Mouse (Mus musculus): Measurements from ENCODE around the gene Mpig6b. TPM values are rescaled to one million over a fixed set of nuclear protein-coding genes. Genes with fewer than 3 reads are reported as not detected.

Mpig6b gene
- polyA plus RNA-seq, 1 experiment from 2014 or later = 0.54 TPM

GRCm38 (mm10) chr17:35082841-35083576 is 17.0 kb upstream of the Mpig6b start:
- Histone ChIP-seq H3K4me1 (peaks cover 2% of the 10 kb centered on the region; the same call in 1 of the 2 replicates), H3K27me3 (peaks cover 20% of the 10 kb centered on the region; the same call in 1 of the 2 replicates), H3K4me3 (replicated peaks) (no peak overlapping the region), H3K9ac (no peak overlapping the region), H3K27ac (no peak overlapping the region), H3K36me3 (replicated peaks) (no peaks in the 10 kb centered on the region), H3K4me2 (no peak overlapping the region), H3K9me3 (no peaks in the 10 kb centered on the region)
- WGBS = 85% methylated on average over 16 of the region's 16 CpGs
- no peak for ATAC-seq (ENCODE audit: low FRiP score)

- ATAC-seq (ENCODE audit: low FRiP score) = no peak
- Histone ChIP-seq H3K27me3 (peaks cover 35% of the 10 kb centered on the region; the same call in 1 of the 2 replicates), H3K4me1 (peaks cover 21% of the 10 kb centered on the region), H3K4me3 (replicated peaks) (no peak overlapping the region), H3K4me2 (no peak overlapping the region), H3K9ac (no peak overlapping the region), H3K36me3 (replicated peaks) (no peaks in the 10 kb centered on the region), H3K27ac (no peak overlapping the region), H3K9me3 (no peaks in the 10 kb centered on the region)
- WGBS = 75% methylated on average over 4 of the region's 4 CpGs
These were observed 14.7 kb upstream of the Mpig6b start for GRCm38 (mm10) chr17:35080710-35081109.

GRCm38 (mm10) chr17:35080248-35080647 is 14.3 kb upstream of the Mpig6b start:
- no peak for ATAC-seq (ENCODE audit: low FRiP score)
- WGBS = 69% methylated on average over 6 of the region's 6 CpGs
- Histone ChIP-seq H3K27me3 (peaks cover 34% of the 10 kb centered on the region; the same call in 1 of the 2 replicates), H3K36me3 (replicated peaks) (no peaks in the 10 kb centered on the region), H3K9ac (no peak overlapping the region), H3K4me1 (peaks cover 21% of the 10 kb centered on the region), H3K27ac (no peak overlapping the region), H3K4me3 (replicated peaks) (no peak overlapping the region), H3K4me2 (no peak overlapping the region), H3K9me3 (no peaks in the 10 kb centered on the region)

- H3K4me1 ChIP-seq = peaks cover 21% of the 10 kb centered on the region
- no peak for ATAC-seq (ENCODE audit: low FRiP score)
- H3K27me3 ChIP-seq = peaks cover 33% of the 10 kb centered on the region; the same call in 1 of the 2 replicates
- H3K9ac ChIP-seq = no peak overlapping the region
- H3K4me3 ChIP-seq (replicated peaks) = no peak overlapping the region
- WGBS = 70% methylated on average over 9 of the region's 9 CpGs
- H3K4me2 ChIP-seq = no peak overlapping the region
- no peaks in the 10 kb centered on the region for H3K36me3 ChIP-seq (replicated peaks)
- no peak overlapping the region for H3K27ac ChIP-seq
- no peaks in the 10 kb centered on the region for H3K9me3 ChIP-seq
These were observed 13.8 kb upstream of the Mpig6b start for GRCm38 (mm10) chr17:35079778-35080177.

- Histone ChIP-seq H3K4me2 (peak within 1 kb of the TSS; percentile 39), H3K4me1 (peaks cover 21% of the 10 kb centered on the region), H3K36me3 (replicated peaks) (no peaks in the 10 kb centered on the region), H3K27me3 (peaks cover 35% of the 10 kb centered on the region; the same call in 1 of the 2 replicates), H3K9ac (peak within 1 kb of the TSS; percentile 22; the same call in 1 of the 2 replicates), H3K4me3 (replicated peaks) (peak within 1 kb of the TSS; percentile 14; the same call in 1 of the 2 replicates), H3K9me3 (no peaks in the 10 kb centered on the region), H3K27ac (no peak within 1 kb of the TSS)
- no peak for ATAC-seq (ENCODE audit: low FRiP score)
- 11% methylated on average over 14 of the region's 14 CpGs for WGBS
These were observed 11.8 kb upstream of the Mpig6b start, which contains the start of gene Ly6g6d for GRCm38 (mm10) chr17:35077786-35078233. Ly6g6d (minus strand) TSS chr17:35078065.

- Histone ChIP-seq H3K9me3 (no peaks in the 10 kb centered on the region), H3K4me3 (replicated peaks) (no peak overlapping the region), H3K4me1 (peaks cover 21% of the 10 kb centered on the region), H3K27me3 (peaks cover 33% of the 10 kb centered on the region; the same call in 1 of the 2 replicates), H3K27ac (no peak overlapping the region), H3K4me2 (peak overlapping the region; percentile 39), H3K9ac (peak overlapping the region; percentile 22; the same call in 1 of the 2 replicates), H3K36me3 (replicated peaks) (no peaks in the 10 kb centered on the region)
- WGBS = 41% methylated on average over 2 of the region's 2 CpGs
- no peak for ATAC-seq (ENCODE audit: low FRiP score)
These were observed 11.3 kb upstream of the Mpig6b start for GRCm38 (mm10) chr17:35077285-35077684.

GRCm38 (mm10) chr17:35076507-35077176 is 10.7 kb upstream of the Mpig6b start, which contains the start of gene Ly6g6e:
Ly6g6e (plus strand) TSS chr17:35076902.
- peak within 1 kb of the TSS; percentile 14; the same call in 1 of the 2 replicates for H3K4me3 ChIP-seq (replicated peaks)
- H3K4me2 ChIP-seq = peak within 1 kb of the TSS; percentile 39
- no peaks in the 10 kb centered on the region for H3K9me3 ChIP-seq
- peaks cover 21% of the 10 kb centered on the region for H3K4me1 ChIP-seq
- peaks cover 33% of the 10 kb centered on the region; the same call in 1 of the 2 replicates for H3K27me3 ChIP-seq
- no peak within 1 kb of the TSS for H3K27ac ChIP-seq
- 23% methylated on average over 10 of the region's 10 CpGs for WGBS
- ATAC-seq (ENCODE audit: low FRiP score) = no peak
- peak within 1 kb of the TSS; percentile 22; the same call in 1 of the 2 replicates for H3K9ac ChIP-seq
- no peaks in the 10 kb centered on the region for H3K36me3 ChIP-seq (replicated peaks)

GRCm38 (mm10) chr17:35074097-35074496 is 8.1 kb upstream of the Mpig6b start:
- Histone ChIP-seq H3K27ac (no peak overlapping the region), H3K9ac (no peak overlapping the region), H3K36me3 (replicated peaks) (no peaks in the 10 kb centered on the region), H3K9me3 (no peaks in the 10 kb centered on the region), H3K4me2 (no peak overlapping the region), H3K4me1 (peaks cover 21% of the 10 kb centered on the region), H3K4me3 (replicated peaks) (no peak overlapping the region), H3K27me3 (peaks cover 36% of the 10 kb centered on the region)
- ATAC-seq (ENCODE audit: low FRiP score) = no peak
- 65% methylated on average over 17 of the region's 17 CpGs for WGBS

GRCm38 (mm10) chr17:35071454-35071853 is 5.5 kb upstream of the Mpig6b start:
- H3K36me3 ChIP-seq (replicated peaks) = no peaks in the 10 kb centered on the region
- peaks cover 4% of the 10 kb centered on the region for H3K4me1 ChIP-seq
- no peaks in the 10 kb centered on the region for H3K9me3 ChIP-seq
- no peak overlapping the region for H3K27ac ChIP-seq
- 88% methylated on average over 9 of the region's 9 CpGs for WGBS
- H3K4me3 ChIP-seq (replicated peaks) = no peak overlapping the region
- no peak for ATAC-seq (ENCODE audit: low FRiP score)
- no peak overlapping the region for H3K9ac ChIP-seq
- H3K27me3 ChIP-seq = peaks cover 29% of the 10 kb centered on the region
- H3K4me2 ChIP-seq = no peak overlapping the region

GRCm38 (mm10) chr17:35070556-35071229 is 4.7 kb upstream of the Mpig6b start:
- 61% methylated on average over 6 of the region's 6 CpGs for WGBS
- Histone ChIP-seq H3K4me3 (replicated peaks) (no peak overlapping the region), H3K9me3 (no peaks in the 10 kb centered on the region), H3K36me3 (replicated peaks) (no peaks in the 10 kb centered on the region), H3K4me1 (peaks cover 2% of the 10 kb centered on the region; the same call in 1 of the 2 replicates), H3K4me2 (no peak overlapping the region), H3K27me3 (peaks cover 37% of the 10 kb centered on the region), H3K27ac (no peak overlapping the region), H3K9ac (no peak overlapping the region)
- ATAC-seq (ENCODE audit: low FRiP score) = no peak

- Histone ChIP-seq H3K36me3 (replicated peaks) (0 out of 2 replicates have a peak, but pooled peaks cover 4% of the 10 kb centered on the region), H3K27ac (no peak overlapping the region), H3K4me3 (replicated peaks) (no peak overlapping the region), H3K9ac (no peak overlapping the region), H3K4me1 (peaks cover 21% of the 10 kb centered on the region), H3K4me2 (no peak overlapping the region), H3K27me3 (peaks cover 53% of the 10 kb centered on the region), H3K9me3 (no peaks in the 10 kb centered on the region)
- no peak for ATAC-seq (ENCODE audit: low FRiP score)
- 90% methylated on average over 17 of the region's 17 CpGs for WGBS
These were observed 2.4 kb upstream of the Mpig6b start for GRCm38 (mm10) chr17:35068213-35068914.
